Mouse (Mus musculus) retina, postnatal 1 day (tissue): Measurements from ENCODE around the gene Vmn2r78.
"Not testable (repeated sequence)": the region's sequence is repeated elsewhere in the genome, so short reads cannot be mapped to it uniquely, and the experiment has no call there.

Source experiments
- DNase-seq: peaks from one replicate; pipeline ENCODE4 v3.0.0-alpha.2; 2012

The Vmn2r78 gene

DNA sequence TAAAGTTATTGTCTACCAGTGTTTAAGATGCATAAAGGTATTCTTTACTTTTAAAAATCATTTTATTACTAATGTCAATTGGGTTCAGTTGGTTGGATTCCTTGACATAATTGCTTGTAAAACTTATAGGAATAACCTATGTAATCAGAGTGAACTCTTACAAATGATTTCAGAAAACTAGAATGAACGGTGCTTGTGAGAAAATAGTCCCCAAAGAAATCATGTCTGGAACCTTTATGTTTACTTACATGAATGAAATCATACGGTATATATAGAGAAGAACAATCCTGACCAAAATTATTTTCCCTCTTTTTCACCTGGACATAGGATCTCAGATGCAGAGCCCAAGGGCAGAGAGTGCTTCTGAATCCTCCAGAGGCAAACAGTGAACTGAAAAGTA lies at the start of gene Vmn2r78:
Gene Vmn2r78 (plus strand): TSS at position 301 of the 400 bp plus-strand sequence.
- DNase-seq = not testable (repeated sequence)

GRCm38 (mm10) chr7:86889470-86890469 lies 25.1 kb upstream of the Vmn2r78 start:
- DNase-seq = no peak

GRCm38 (mm10) chr7:86937288-86937687 lies 22.4 kb downstream of the Vmn2r78 start:
- DNase-seq = no peak

DNA sequence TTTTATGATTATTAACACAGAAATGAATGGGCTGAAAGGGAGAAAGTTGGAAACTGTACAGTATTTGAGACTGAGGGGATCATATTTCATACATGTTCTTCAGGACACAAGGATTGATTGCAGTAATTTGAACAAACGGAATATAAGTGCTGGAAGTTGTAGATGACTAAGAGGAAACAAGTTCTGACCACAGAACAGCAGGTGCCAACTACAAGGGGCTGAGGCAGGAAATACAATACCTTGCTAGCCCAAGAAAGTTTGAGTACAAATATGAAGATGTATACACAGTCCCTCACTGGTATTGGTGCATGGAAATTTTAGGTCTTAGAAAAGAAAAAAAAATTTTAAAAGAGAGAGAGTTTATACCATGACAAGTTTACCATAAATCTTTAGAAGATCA lies 79.8 kb downstream of the Vmn2r78 start:
- DNase-seq = no peak

DNA sequence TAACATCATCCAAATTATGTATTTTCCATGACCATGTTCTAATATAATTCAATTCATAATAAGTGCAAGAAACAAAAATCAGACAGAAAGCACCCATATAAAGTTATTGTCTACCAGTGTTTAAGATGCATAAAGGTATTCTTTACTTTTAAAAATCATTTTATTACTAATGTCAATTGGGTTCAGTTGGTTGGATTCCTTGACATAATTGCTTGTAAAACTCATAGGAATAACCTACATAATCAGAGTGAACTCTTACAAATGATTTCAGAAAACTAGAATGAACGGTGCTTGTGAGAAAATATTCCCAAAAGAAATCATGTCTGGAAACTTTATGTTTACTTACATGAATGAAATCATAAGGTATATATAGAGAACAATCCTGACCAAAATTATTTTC lies 80.9 kb downstream of the Vmn2r78 start, which contains the start of gene Vmn2r79:
Gene Vmn2r79 (plus strand): TSS at position 301 of the 400 bp plus-strand sequence.
- DNase-seq = not testable (repeated sequence)
